Comparison of ENCODE assay signal across 23 mouse cellular contexts in genomic region chr1:23146198-23146873, GRCm38 (mm10). TPM values are rescaled to one million over a fixed set of nuclear protein-coding genes. Genes with fewer than 3 reads are reported as not detected.
A peak's percentile ranks its signal among the peaks of the same experiment; 100 is the strongest.
DNase-seq lines count a peak whose midpoint lies in the region; ATAC-seq lines count a peak whose summit lies in the region.
"Had no signal": no experiment of that assay in that cellular context is flagged by ENCODE, and none has a peak within 500 bp of the region (broad histone marks: within the 10 kb centered on the region; RNA-seq: fewer than 3 reads in every experiment).

No protein-coding gene starts in this region.

- 26% methylated on average over 5 of the region's 5 CpGs for WGBS in lung, embryonic 15.5 days
- WGBS in forebrain, embryonic 16.5 days: 29% methylated on average over 5 of the region's 5 CpGs
- WGBS in midbrain, embryonic 16.5 days: 60% methylated on average over 5 of the region's 5 CpGs

- no peak overlapping the region for H3K9ac ChIP-seq in lung, embryonic 15.5 days
- no peak overlapping the region for H3K9ac ChIP-seq in forebrain, embryonic 16.5 days (replicated peaks; ENCODE audit: low read depth, low read length)
- H3K9ac ChIP-seq in midbrain, embryonic 16.5 days (ENCODE audit: low read depth, low read length): no peak overlapping the region
- H3K9ac ChIP-seq: kidney, embryonic 15.5 days; limb, embryonic 13.5 days; midbrain, embryonic 13.5 days had no signal

- ATAC-seq in lung, embryonic 15.5 days (ENCODE audit: borderline replicate concordance, extremely low read depth, low FRiP score, low TSS enrichment): peak; percentile 86; the same call in 1 of the 2 replicates
- ATAC-seq in forebrain, embryonic 16.5 days: peak; percentile 94
- ATAC-seq in midbrain, embryonic 16.5 days: no peak
- ATAC-seq: CD4-positive, CD25-positive, alpha-beta regulatory T cell, adult 4 months; inflammation-experienced regulatory T-cells, adult 6 months; midbrain, embryonic 13.5 days had no signal

- H3K27ac ChIP-seq in lung, embryonic 15.5 days: peak overlapping the region; percentile 67
- no peak overlapping the region for H3K27ac ChIP-seq in forebrain, embryonic 16.5 days (ENCODE audit: low read length)
- H3K27ac ChIP-seq in midbrain, embryonic 16.5 days (ENCODE audit: low read length): no peak overlapping the region
- H3K27ac ChIP-seq: gastrocnemius, adult 2 months; kidney, embryonic 15.5 days; limb, embryonic 13.5 days; midbrain, embryonic 13.5 days had no signal

- H3K9me3 ChIP-seq in lung, embryonic 15.5 days: no peaks in the 10 kb centered on the region
- no peaks in the 10 kb centered on the region for H3K9me3 ChIP-seq in forebrain, embryonic 16.5 days (ENCODE audit: control insufficient read depth, low read length)
- no peaks in the 10 kb centered on the region for H3K9me3 ChIP-seq in midbrain, embryonic 16.5 days (replicated peaks; ENCODE audit: control insufficient read depth, low read length, poor library complexity, severe bottlenecking)
- H3K9me3 ChIP-seq: kidney, embryonic 15.5 days; limb, embryonic 13.5 days had no signal

- H3K4me3 ChIP-seq in lung, embryonic 15.5 days: no peak overlapping the region
- H3K4me3 ChIP-seq in forebrain, embryonic 16.5 days (replicated peaks; ENCODE audit: low read length): no peak overlapping the region
- H3K4me3 ChIP-seq in midbrain, embryonic 16.5 days (ENCODE audit: low read depth, low read length): no peak overlapping the region
- H3K4me3 ChIP-seq: gastrocnemius, adult 2 months; kidney, embryonic 15.5 days; limb, embryonic 13.5 days; midbrain, embryonic 13.5 days had no signal

- DNase-seq in heart, adult 11 months: peak; percentile 90
- DNase-seq in heart, postnatal 25 days (ENCODE audit: low spot score): no peak
- no peak for DNase-seq in lung, postnatal 4 days
- peak; percentile 8 to 12 for DNase-seq in heart, postnatal 10 days
- DNase-seq in c-Kit-positive CD71-positive TER-119-positive erythroid progenitor cells, embryonic 14.5 days (ENCODE audit: low spot score): no peak
- DNase-seq: adrenal gland, adult 8-10 months; cerebellum, adult 9-11 months; gastrocnemius, adult 2 months; thymus, adult 18-20 months had no signal

- H3K36me3 ChIP-seq in lung, embryonic 15.5 days: no peaks in the 10 kb centered on the region
- H3K36me3 ChIP-seq in forebrain, embryonic 16.5 days (ENCODE audit: control insufficient read depth, insufficient read depth): no peaks in the 10 kb centered on the region
- no peaks in the 10 kb centered on the region for H3K36me3 ChIP-seq in midbrain, embryonic 16.5 days (ENCODE audit: control insufficient read depth, insufficient read depth, low read length)
- H3K36me3 ChIP-seq: kidney, embryonic 15.5 days; limb, embryonic 13.5 days; midbrain, embryonic 13.5 days had no signal

- intact Hi-C loops in heart, postnatal 25 days (cut with DNase I): loop anchor here (10.0 kb wide), 1 partner anchor 342 kb away; the partner anchor contains the start of gene Rims1
- intact Hi-C loops in heart, postnatal 10 days (cut with DNase I): loop anchor here (10.0 kb wide), 1 partner anchor 342 kb away; the partner anchor contains the start of gene Rims1

- H3K27me3 ChIP-seq in lung, embryonic 15.5 days: no peaks in the 10 kb centered on the region
- H3K27me3 ChIP-seq in forebrain, embryonic 16.5 days (replicated peaks; ENCODE audit: control insufficient read depth, insufficient read depth, low read length): no peaks in the 10 kb centered on the region
- H3K27me3 ChIP-seq in midbrain, embryonic 16.5 days (ENCODE audit: control insufficient read depth, insufficient read depth, low read depth, low read length): no peaks in the 10 kb centered on the region
- H3K27me3 ChIP-seq: kidney, embryonic 15.5 days; limb, embryonic 13.5 days; midbrain, embryonic 13.5 days had no signal

- H3K4me1 ChIP-seq in lung, embryonic 15.5 days: peaks cover 14% of the 10 kb centered on the region
- H3K4me1 ChIP-seq in forebrain, embryonic 16.5 days (replicated peaks; ENCODE audit: control insufficient read depth, insufficient read depth, low read length): peaks cover 3% of the 10 kb centered on the region; the same call in 1 of the 2 replicates
- H3K4me1 ChIP-seq in midbrain, embryonic 16.5 days (ENCODE audit: control insufficient read depth, insufficient read depth, low read length): no peaks in the 10 kb centered on the region
- H3K4me1 ChIP-seq: kidney, embryonic 15.5 days; limb, embryonic 13.5 days; midbrain, embryonic 13.5 days had no signal

- H3K4me2 ChIP-seq in lung, embryonic 15.5 days: no peak overlapping the region
- no peak overlapping the region for H3K4me2 ChIP-seq in forebrain, embryonic 16.5 days (ENCODE audit: low read length)
- no peak overlapping the region for H3K4me2 ChIP-seq in midbrain, embryonic 16.5 days (ENCODE audit: low read length)
- H3K4me2 ChIP-seq: kidney, embryonic 15.5 days; limb, embryonic 13.5 days; midbrain, embryonic 13.5 days had no signal

RNA-seq across cellular contexts. Expression of gene 4933415F23Rik, which starts 44.3 kb away (rescaled TPM):
- not detected for total RNA-seq in heart, postnatal 25 days (2021)
- polyA plus RNA-seq in lung, embryonic 15.5 days (2015; fragmentation: Nextera tagmentation; extraction: Ambion mirVana): not detected in 2 replicates
- not detected in 2 replicates for polyA plus RNA-seq in forebrain, embryonic 16.5 days (2015; fragmentation: Nextera tagmentation; extraction: Ambion mirVana)
- total RNA-seq in heart, postnatal 10 days (2021): not detected
- 0.11 and 0.14 TPM in 2 replicates for polyA plus RNA-seq in midbrain, embryonic 16.5 days (2015; fragmentation: Nextera tagmentation; extraction: Ambion mirVana)
- total RNA-seq: adrenal gland, adult 8-10 months; hematopoietic stem cell, adult 5-6 weeks; layer of hippocampus, adult 18-20 months; left cerebral cortex, adult 18-20 months; MEL had no signal
- polyA plus RNA-seq: CD4-positive, CD25-positive, alpha-beta regulatory T cell, adult 4 months; embryonic facial prominence, embryonic 11.5 days; inflammation-experienced regulatory T-cells, adult 6 months; kidney, embryonic 15.5 days; limb, embryonic 13.5 days; small intestine, adult 2 months had no signal

Comparison
In these comparisons a context has a peak if more than half of its experiments do, and no peak if none do; other contexts are left out.
1. DNase-seq: peak in heart, adult 11 months (single experiment) and heart, postnatal 10 days (2 of 2); none in heart, postnatal 25 days (single experiment), lung, postnatal 4 days (0 of 2) and c-Kit-positive CD71-positive TER-119-positive erythroid progenitor cells, embryonic 14.5 days (single experiment).